Mouse (Mus musculus) liver, postnatal 0 days (tissue): ENCODE results near the gene Taf4. TPM values are rescaled to one million over a fixed set of nuclear protein-coding genes. Genes with fewer than 3 reads are reported as not detected.

Experiments
- ATAC-seq: fragments of 200-750 bp; cut with Nextera tagmentation; 2 replicates; pipeline ENCODE4 v1.8.0; 2017; ENCODE audit warnings: mild to moderate bottlenecking, moderate library complexity
- DNase-seq: peaks from one replicate; pipeline ENCODE4 v3.0.0-alpha.2; 2016
- H3K27ac ChIP-seq: fragments of 300-500 bp; sonication (generic); 2 replicates; pipeline ENCODE4 v1.5.1; 2014; ENCODE audit warnings: antibody characterized with exemption, moderate library complexity, mild to moderate bottlenecking, low read depth
- H3K27me3 ChIP-seq: fragments of 300-500 bp; sonication (generic); 2 replicates; pipeline ENCODE4 v1.6.1; 2014; ENCODE audit warnings: low read length, control low read depth, mixed read lengths; ENCODE audit not compliant: insufficient read depth
- H3K36me3 ChIP-seq: fragments of 300-500 bp; sonication (generic); replicated peaks from 2 replicates; pipeline ENCODE4 v1.6.1; 2014; ENCODE audit warnings: mild to moderate bottlenecking, control low read depth, low read length, moderate library complexity, mixed read lengths; ENCODE audit not compliant: insufficient read depth
- H3K4me1 ChIP-seq: fragments of 300-500 bp; sonication (generic); 2 replicates; pipeline ENCODE4 v1.6.1; 2014; ENCODE audit warnings: antibody characterized with exemption, mild to moderate bottlenecking, control low read depth; ENCODE audit not compliant: insufficient read depth
- H3K4me2 ChIP-seq: fragments of 300-500 bp; sonication (generic); 2 replicates; pipeline ENCODE4 v1.6.1; 2014; ENCODE audit warnings: low read depth, mild to moderate bottlenecking, low read length, moderate library complexity, mixed read lengths
- H3K4me3 ChIP-seq: fragments of 300-500 bp; sonication (generic); 2 replicates; pipeline ENCODE4 v1.5.1; 2014; ENCODE audit warnings: low read depth, low read length
- H3K9ac ChIP-seq: fragments of 300-500 bp; sonication (generic); replicated peaks from 2 replicates; pipeline ENCODE4 v1.6.1; 2014; ENCODE audit warnings: mild to moderate bottlenecking, moderate library complexity
- H3K9me3 ChIP-seq: fragments of 300-500 bp; sonication (generic); 2 replicates; pipeline ENCODE4 v1.6.1; 2016; ENCODE audit warnings: mild to moderate bottlenecking, control low read depth, low read length, mixed read lengths
- CTCF ChIP-seq: sonication (generic); IDR thresholded peaks from 2 replicates; pipeline ENCODE4 v1.5.1; 2016; ENCODE audit warnings: antibody characterized with exemption, low read depth
- EP300 ChIP-seq: IDR thresholded peaks from 2 replicates; pipeline ENCODE4 v1.6.1; 2016; ENCODE audit warnings: antibody characterized with exemption, low read depth, mild to moderate bottlenecking
- WGBS: fragments of 180-500 bp; shearing (Covaris S2); extraction: QIAGEN DNeasy Blood & Tissue Kit; methylation state at CpG from one replicate; pipeline ENCODE4 v1.1.7; 2014; ENCODE audit not compliant: insufficient replicate concordance; 5-methylcytosine and 5-hydroxymethylcytosine counted together
- polyA plus RNA-seq: library from polyadenylated mRNA; unstranded; fragments of >200 nt; fragmentation: Nextera tagmentation; extraction: Ambion mirVana; gene quantifications from 2 replicates; pipeline ENCODE4 v1.2.1, GENCODE M21; 2015

Gene Taf4
- polyA plus RNA-seq, 1 experiment from 2014 or later: 1.7 TPM

GRCm38 (mm10) chr2:179891048-179891447 is 85.4 kb downstream of the Taf4 start:
- TF ChIP-seq CTCF (no peak), EP300 (no peak)
- Histone ChIP-seq H3K36me3 (no peaks in the 10 kb centered on the region), H3K4me1 (no peaks in the 10 kb centered on the region), H3K27me3 (no peaks in the 10 kb centered on the region), H3K27ac (no peak overlapping the region), H3K9ac (no peak overlapping the region), H3K4me2 (no peak overlapping the region), H3K4me3 (no peak overlapping the region), H3K9me3 (no peaks in the 10 kb centered on the region)
- ATAC-seq (no peak), DNase-seq (no peak)
- 76% methylated on average over 3 of the region's 3 CpGs for WGBS

- TF ChIP-seq EP300: no peak
- Histone ChIP-seq H3K4me1 (no peaks in the 10 kb centered on the region), H3K4me3 (no peak overlapping the region), H3K27me3 (no peaks in the 10 kb centered on the region), H3K9ac (no peak overlapping the region), H3K9me3 (no peaks in the 10 kb centered on the region), H3K27ac (no peak overlapping the region), H3K4me2 (no peak overlapping the region), H3K36me3 (no peaks in the 10 kb centered on the region)
- ATAC-seq (no peak), DNase-seq (no peak)
- WGBS: 30% methylated on average over 7 of the region's 7 CpGs
These were observed 91.9 kb downstream of the Taf4 start for GRCm38 (mm10) chr2:179884561-179884960.

DNA sequence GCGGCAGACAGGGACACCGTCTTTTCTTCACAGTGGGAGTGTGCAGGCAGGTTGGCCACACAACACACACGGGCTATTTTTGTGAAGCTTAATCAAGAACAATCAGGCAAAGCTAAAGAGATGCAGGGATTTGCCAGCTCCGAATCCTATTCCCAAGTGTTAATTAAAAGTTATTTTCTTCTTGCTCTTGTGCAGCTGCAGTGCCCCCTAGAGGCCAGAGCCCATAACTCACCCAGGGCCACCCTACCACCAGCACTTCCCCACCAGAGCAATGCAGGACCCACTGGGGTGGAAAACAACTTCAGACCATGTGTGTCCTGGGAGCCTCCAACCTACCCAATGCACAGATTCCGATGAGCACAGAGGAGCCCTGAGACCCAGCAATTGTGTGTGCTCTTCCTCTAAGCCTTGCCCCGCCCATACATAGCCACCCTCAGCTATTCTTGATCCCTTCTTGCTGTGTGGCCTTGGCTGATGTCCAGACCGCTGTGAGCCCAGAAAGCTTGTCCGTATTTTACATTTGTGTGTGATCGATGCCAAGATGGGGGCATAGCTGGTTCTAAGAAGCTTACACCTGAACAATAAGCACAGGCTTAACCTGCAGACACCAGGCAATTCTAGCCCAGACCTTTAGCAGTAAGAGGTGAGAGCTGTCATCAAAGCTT is 98.8 kb downstream of the Taf4 start:
- Histone ChIP-seq H3K36me3 (no peaks in the 10 kb centered on the region), H3K4me2 (no peak overlapping the region), H3K9ac (no peak overlapping the region), H3K4me3 (no peak overlapping the region), H3K9me3 (no peaks in the 10 kb centered on the region), H3K27me3 (no peaks in the 10 kb centered on the region), H3K4me1 (no peaks in the 10 kb centered on the region), H3K27ac (no peak overlapping the region)
- no peak for TF ChIP-seq EP300
- TF ChIP-seq CTCF: peak; percentile 65
- no peak for ATAC-seq
- DNase-seq: peak; percentile 62
- WGBS: 63% methylated on average over 9 of the region's 9 CpGs

DNA sequence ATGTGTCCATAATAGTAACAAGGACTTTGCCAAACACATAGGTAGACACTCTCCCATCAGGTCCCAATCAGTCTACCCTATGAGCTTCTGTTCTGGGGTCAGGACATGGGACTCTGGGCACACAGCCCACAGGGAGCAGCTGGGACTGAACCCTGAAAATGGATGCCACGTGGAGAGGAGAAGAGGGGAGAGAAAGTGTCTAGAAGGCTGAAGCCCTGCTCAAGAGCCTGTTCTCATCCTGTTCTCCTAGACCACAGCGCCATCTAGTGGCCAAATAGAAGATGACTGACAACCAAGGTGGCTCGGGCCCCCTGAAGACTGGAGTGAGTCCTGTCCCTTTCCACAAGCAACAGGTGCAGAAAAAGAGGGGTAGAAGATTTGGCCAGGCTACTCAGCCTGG is 101.3 kb downstream of the Taf4 start:
- Histone ChIP-seq H3K4me1 (no peaks in the 10 kb centered on the region), H3K9ac (no peak overlapping the region), H3K4me2 (no peak overlapping the region), H3K9me3 (no peaks in the 10 kb centered on the region), H3K36me3 (no peaks in the 10 kb centered on the region), H3K27ac (no peak overlapping the region), H3K27me3 (no peaks in the 10 kb centered on the region), H3K4me3 (no peak overlapping the region)
- ATAC-seq (no peak), DNase-seq (peak; percentile 71)
- TF ChIP-seq CTCF (peak; percentile 86), EP300 (no peak)
- WGBS: 4% methylated on average over 3 of the region's 3 CpGs

GRCm38 (mm10) chr2:179873315-179873714 is 103.1 kb downstream of the Taf4 start:
- 45% methylated on average over 5 of the region's 5 CpGs for WGBS
- no peaks in the 10 kb centered on the region for H3K9me3 ChIP-seq
- H3K4me3 ChIP-seq: no peak overlapping the region
- H3K27ac ChIP-seq: no peak overlapping the region
- H3K4me2 ChIP-seq: no peak overlapping the region
- no peak for ATAC-seq
- peak; percentile 20 for DNase-seq
- no peak overlapping the region for H3K9ac ChIP-seq
- no peaks in the 10 kb centered on the region for H3K36me3 ChIP-seq
- no peaks in the 10 kb centered on the region for H3K27me3 ChIP-seq
- TF ChIP-seq EP300 (no peak), CTCF (peak; percentile 57)
- H3K4me1 ChIP-seq: no peaks in the 10 kb centered on the region

GRCm38 (mm10) chr2:179872724-179873123 is 103.7 kb downstream of the Taf4 start:
- Histone ChIP-seq H3K9me3 (no peaks in the 10 kb centered on the region), H3K27me3 (no peaks in the 10 kb centered on the region), H3K27ac (no peak overlapping the region), H3K36me3 (no peaks in the 10 kb centered on the region), H3K4me2 (no peak overlapping the region), H3K4me3 (no peak overlapping the region), H3K4me1 (no peaks in the 10 kb centered on the region), H3K9ac (no peak overlapping the region)
- TF ChIP-seq EP300: no peak
- TF ChIP-seq CTCF: peak; percentile 47
- WGBS: 56% methylated on average over 5 of the region's 5 CpGs
- ATAC-seq (no peak), DNase-seq (no peak)
